Mouse (Mus musculus) cerebellum, adult 2 months (tissue): ENCODE results near the gene Grik4.

Experiments
- CTCF ChIP-seq: fragments of 200-500 bp; IDR thresholded peaks from 2 replicates; pipeline ENCODE4 v1.5.1; 2011; ENCODE audit warnings: low read depth, mild to moderate bottlenecking, control low read depth, low read length, moderate library complexity, borderline replicate concordance; ENCODE audit not compliant: insufficient read depth
- POLR2A ChIP-seq: fragments of 200-500 bp; IDR thresholded peaks from 2 replicates; pipeline ENCODE4 v1.6.1; 2011; ENCODE audit warnings: low read length, control low read depth, borderline replicate concordance; ENCODE audit not compliant: insufficient read depth

DNA sequence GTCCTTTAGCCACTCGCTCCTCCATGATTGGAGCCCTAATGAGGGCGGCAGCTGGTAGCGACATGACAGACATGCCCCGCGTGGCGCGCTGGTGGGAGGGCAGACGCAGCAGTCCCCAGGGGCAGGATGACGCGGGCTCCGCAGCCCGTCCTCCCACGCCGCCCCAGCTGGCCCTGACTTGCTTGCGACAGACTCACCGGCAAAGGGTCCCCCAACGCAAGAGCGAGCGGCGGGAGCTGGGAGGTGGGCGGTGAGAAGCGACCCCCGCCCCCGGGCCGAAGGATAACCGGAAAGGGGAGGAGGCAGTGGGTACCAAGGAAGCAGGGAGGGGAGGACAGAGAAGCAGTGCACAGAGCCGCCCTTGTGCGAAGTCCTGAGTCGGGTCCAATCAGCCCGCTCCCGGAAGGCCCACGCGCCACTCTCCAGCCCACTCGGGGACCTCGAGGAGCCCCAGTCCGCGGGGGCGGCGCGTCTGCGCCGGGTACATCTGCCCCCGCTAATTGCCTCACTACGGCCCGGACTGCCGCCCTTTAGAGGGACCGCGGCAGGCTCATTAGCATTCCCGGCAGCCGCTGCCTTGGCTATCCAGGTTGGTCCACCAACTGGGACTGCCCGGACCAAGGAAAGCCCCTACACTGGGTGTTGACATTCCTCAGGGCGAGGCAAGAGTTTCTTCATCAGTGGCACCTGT lies 46.8 kb downstream of the Grik4 start:
- TF ChIP-seq CTCF: no peak
- TF ChIP-seq POLR2A: no peak
